Mouse (Mus musculus): ENCODE data around the gene Hmgb1.

GRCm38 (mm10) chr5:149140336-149140735 lies 44.0 kb downstream of the Hmgb1 start:
- TF ChIP-seq CTCF (IDR thresholded peaks at IDR 0.05; ENCODE audit: borderline replicate concordance, control insufficient read depth, extremely low read depth, insufficient read depth, low read length, poor library complexity) (no peak), POLR2A (IDR thresholded peaks at IDR 0.05; ENCODE audit: control insufficient read depth, extremely low read depth, insufficient read depth, low read length, poor library complexity) (no peak)

All from thymus, adult 2 months (tissue).